Mouse (Mus musculus): ENCODE data around the gene Fam83g. TPM values are rescaled to one million over a fixed set of nuclear protein-coding genes. Genes with fewer than 3 reads are reported as not detected.

Fam83g gene
- total RNA-seq, 2 experiments from 2014 or later, result not detected

- DNase-seq (ENCODE audit: low spot score in 2 of 2), result no peak
Observed at GRCm38 (mm10) chr11:61713157-61713855, 29.4 kb downstream of the Fam83g start.

- peak; percentile 75 to 83 for DNase-seq (ENCODE audit: low spot score in 2 of 2)
Observed at GRCm38 (mm10) chr11:61714346-61715117, 30.6 kb downstream of the Fam83g start.

GRCm38 (mm10) chr11:61715130-61715529, 31.2 kb downstream of the Fam83g start:
- no peak for DNase-seq (ENCODE audit: low spot score in 2 of 2)

- DNase-seq (ENCODE audit: low spot score in 2 of 2), result no peak
Observed at GRCm38 (mm10) chr11:61717990-61718389, 34.1 kb downstream of the Fam83g start.

GRCm38 (mm10) chr11:61719387-61719786, 35.5 kb downstream of the Fam83g start:
- DNase-seq (ENCODE audit: low spot score in 2 of 2), result no peak

GRCm38 (mm10) chr11:61719826-61720225, 35.9 kb downstream of the Fam83g start:
- DNase-seq (ENCODE audit: low spot score in 2 of 2), result no peak

- DNase-seq (ENCODE audit: low spot score in 2 of 2), result no peak
Observed at GRCm38 (mm10) chr11:61720636-61721035, 36.7 kb downstream of the Fam83g start, which contains the start of gene Slc5a10. Gene Slc5a10, minus strand, starts transcription at chr11:61720826.

GRCm38 (mm10) chr11:61722077-61722476, 38.2 kb downstream of the Fam83g start:
- no peak for DNase-seq (ENCODE audit: low spot score in 2 of 2)

GRCm38 (mm10) chr11:61728037-61728436, 44.1 kb downstream of the Fam83g start:
- DNase-seq (ENCODE audit: low spot score in 2 of 2), result no peak

GRCm38 (mm10) chr11:61732672-61733071, 48.8 kb downstream of the Fam83g start:
- no peak for DNase-seq (ENCODE audit: low spot score in 2 of 2)

GRCm38 (mm10) chr11:61737290-61737689, 53.4 kb downstream of the Fam83g start:
- DNase-seq (ENCODE audit: low spot score in 2 of 2), result no peak

GRCm38 (mm10) chr11:61740500-61740899, 56.6 kb downstream of the Fam83g start:
- DNase-seq (ENCODE audit: low spot score in 2 of 2), result no peak

- DNase-seq (ENCODE audit: low spot score in 2 of 2), result no peak
Observed at GRCm38 (mm10) chr11:61743768-61744167, 59.9 kb downstream of the Fam83g start.

GRCm38 (mm10) chr11:61744460-61744859, 60.6 kb downstream of the Fam83g start:
- no peak for DNase-seq (ENCODE audit: low spot score in 2 of 2)

- no peak for DNase-seq (ENCODE audit: low spot score in 2 of 2)
Observed at GRCm38 (mm10) chr11:61745781-61746180, 61.9 kb downstream of the Fam83g start.

GRCm38 (mm10) chr11:61747161-61747560, 63.3 kb downstream of the Fam83g start:
- no peak for DNase-seq (ENCODE audit: low spot score in 2 of 2)

GRCm38 (mm10) chr11:61751612-61752011, 67.7 kb downstream of the Fam83g start:
- no peak for DNase-seq (ENCODE audit: low spot score in 2 of 2)

- DNase-seq (ENCODE audit: low spot score in 2 of 2), result no peak
Observed at GRCm38 (mm10) chr11:61757151-61757550, 73.3 kb downstream of the Fam83g start.

Data from layer of hippocampus, postnatal 10 days (tissue).